Mouse (Mus musculus) midbrain, embryonic 14.5 days (tissue): ENCODE data around the gene A730061H03Rik. TPM values are rescaled to one million over a fixed set of nuclear protein-coding genes. Genes with fewer than 3 reads are reported as not detected.
A peak's percentile ranks its signal among the peaks of the same experiment; 100 is the strongest.

Experiments used
- ATAC-seq: fragments of 200-750 bp; cut with Nextera tagmentation; 2 replicates; pipeline ENCODE4 v1.8.0; 2017; ENCODE audit warnings: moderate number of reproducible peaks, moderate library complexity; ENCODE audit not compliant: low FRiP score, low TSS enrichment
- DNase-seq: peaks from one replicate; pipeline ENCODE4 v3.0.0-alpha.2; 2015
- H3K27ac ChIP-seq: fragments of 300-500 bp; sonication (generic); replicated peaks from 2 replicates; pipeline ENCODE4 v1.5.1; 2014; ENCODE audit warnings: mild to moderate bottlenecking, low read depth, low read length, moderate library complexity
- H3K27me3 ChIP-seq: fragments of 300-500 bp; sonication (generic); 2 replicates; pipeline ENCODE4 v1.6.1; 2014; ENCODE audit warnings: low read length, control low read depth, mixed read lengths; ENCODE audit not compliant: control insufficient read depth, insufficient read depth
- H3K36me3 ChIP-seq: fragments of 300-500 bp; sonication (generic); 2 replicates; pipeline ENCODE4 v1.6.1; 2014; ENCODE audit warnings: low read length, control low read depth; ENCODE audit not compliant: control insufficient read depth, insufficient read depth
- H3K4me1 ChIP-seq: fragments of 300-500 bp; sonication (generic); 2 replicates; pipeline ENCODE4 v1.6.1; 2014; ENCODE audit warnings: mild to moderate bottlenecking, antibody characterized with exemption, low read length, control low read depth; ENCODE audit not compliant: control insufficient read depth, insufficient read depth
- H3K4me2 ChIP-seq: fragments of 300-500 bp; sonication (generic); 2 replicates; pipeline ENCODE4 v1.6.1; 2014; ENCODE audit warnings: mild to moderate bottlenecking, low read length, moderate library complexity
- H3K4me3 ChIP-seq: fragments of 300-500 bp; sonication (generic); replicated peaks from 2 replicates; pipeline ENCODE4 v1.5.1; 2014; ENCODE audit warnings: low read depth, low read length
- H3K9ac ChIP-seq: fragments of 300-500 bp; sonication (generic); replicated peaks from 2 replicates; pipeline ENCODE4 v1.6.1; 2014; ENCODE audit warnings: mild to moderate bottlenecking, low read length, moderate library complexity
- H3K9me3 ChIP-seq: fragments of 300-500 bp; sonication (generic); 2 replicates; pipeline ENCODE4 v1.6.1; 2016; ENCODE audit warnings: low read length, control low read depth, mixed read lengths; ENCODE audit not compliant: control insufficient read depth
- WGBS: fragments of 180-500 bp; shearing (Covaris S2); extraction: QIAGEN DNeasy Blood & Tissue Kit; methylation state at CpG from one replicate; pipeline ENCODE4 v1.1.7; 2014; 5-methylcytosine and 5-hydroxymethylcytosine counted together
- polyA plus RNA-seq: library from polyadenylated mRNA; unstranded; fragments of >200 nt; fragmentation: Nextera tagmentation; extraction: Ambion mirVana; gene quantifications from 2 replicates; pipeline ENCODE4 v1.2.1, GENCODE M21; 2014

The A730061H03Rik gene
- polyA plus RNA-seq, 1 experiment from 2014 or later = 1.7 TPM

DNA sequence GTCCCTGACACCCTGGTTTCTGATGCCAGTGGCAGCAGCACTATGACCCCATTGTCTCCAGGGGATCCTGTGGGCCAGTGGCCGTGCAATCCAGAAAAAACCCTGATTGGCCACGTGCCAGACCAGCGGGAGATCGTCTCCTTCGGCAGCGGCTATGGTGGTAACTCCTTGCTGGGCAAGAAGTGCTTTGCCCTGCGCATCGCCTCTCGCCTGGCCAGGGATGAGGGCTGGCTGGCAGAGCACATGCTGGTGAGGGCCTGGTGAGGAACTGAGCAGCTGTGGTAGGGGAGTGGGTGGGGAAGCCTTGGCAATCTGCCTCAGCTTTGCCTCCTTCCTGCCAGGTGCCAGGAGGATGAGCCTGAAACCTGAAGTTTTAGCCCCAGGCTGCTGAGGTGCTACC, 15.9 kb downstream of the A730061H03Rik start:
- WGBS = 76% methylated on average over 9 of the region's 9 CpGs

DNA sequence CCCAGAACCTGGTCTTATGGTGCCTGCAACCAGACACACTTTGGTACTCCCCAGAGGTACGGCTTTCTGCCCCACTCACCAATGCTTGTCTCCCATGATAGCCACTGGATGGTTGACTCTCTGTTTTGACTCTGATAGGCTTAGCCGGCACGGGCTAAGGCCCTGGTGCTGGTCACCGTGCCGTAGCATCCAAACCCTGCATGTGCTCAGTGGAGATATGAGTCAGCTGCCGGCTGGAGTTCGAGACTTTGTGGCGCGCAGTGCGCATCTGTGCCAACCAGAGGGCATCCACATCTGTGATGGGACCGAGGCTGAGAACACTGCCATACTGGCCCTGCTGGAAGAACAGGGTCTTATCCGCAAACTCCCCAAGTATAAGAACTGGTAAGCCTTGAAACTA, 17.9 kb downstream of the A730061H03Rik start:
- H3K4me3 ChIP-seq = no peak overlapping the region
- H3K9me3 ChIP-seq = no peaks in the 10 kb centered on the region
- no peak overlapping the region for H3K4me2 ChIP-seq
- DNase-seq = no peak
- WGBS = 97% methylated on average over 12 of the region's 12 CpGs
- no peak overlapping the region for H3K27ac ChIP-seq
- peaks cover 18% of the 10 kb centered on the region for H3K4me1 ChIP-seq
- no peak overlapping the region for H3K9ac ChIP-seq
- peaks cover 19% of the 10 kb centered on the region for H3K36me3 ChIP-seq
- no peaks in the 10 kb centered on the region for H3K27me3 ChIP-seq
- ATAC-seq = no peak

More for the DNA sequence above, 15.9 kb downstream of the A730061H03Rik start:
- Histone ChIP-seq H3K4me1 (peaks cover 18% of the 10 kb centered on the region), H3K9me3 (no peaks in the 10 kb centered on the region), H3K27ac (no peak overlapping the region), H3K4me3 (no peak overlapping the region), H3K27me3 (no peaks in the 10 kb centered on the region), H3K4me2 (no peak overlapping the region), H3K36me3 (peaks cover 38% of the 10 kb centered on the region), H3K9ac (no peak overlapping the region)
- ATAC-seq = no peak
- no peak for DNase-seq

DNA sequence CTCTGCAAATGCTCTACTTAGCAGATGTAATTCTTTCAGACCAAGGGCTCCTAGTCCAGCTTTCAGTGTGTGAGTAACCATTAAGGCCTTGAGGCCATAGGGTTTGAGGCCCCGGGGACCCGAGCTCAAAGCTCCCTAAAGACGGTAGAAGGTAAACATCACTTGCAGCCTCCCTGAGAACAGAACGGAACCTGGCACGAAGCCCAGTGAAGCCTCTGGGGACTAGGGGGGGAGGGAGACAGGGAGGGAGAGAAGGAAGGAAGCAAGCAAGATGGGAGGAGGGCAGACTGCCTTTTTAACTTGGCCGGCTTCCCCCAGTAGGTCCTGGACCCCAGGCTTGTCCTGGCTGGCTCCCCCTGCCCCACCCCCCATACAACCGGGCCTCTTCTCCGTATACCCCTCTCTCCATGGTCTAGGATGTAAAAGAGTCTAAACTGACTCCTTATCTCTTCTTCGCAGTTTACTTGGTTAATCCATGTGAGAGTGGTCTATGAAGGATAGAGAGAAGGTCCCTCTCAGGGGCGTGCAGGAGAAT, 19.4 kb downstream of the A730061H03Rik start:
- peaks cover 18% of the 10 kb centered on the region for H3K4me1 ChIP-seq
- peak; percentile 84 for DNase-seq
- H3K9me3 ChIP-seq = no peaks in the 10 kb centered on the region
- H3K9ac ChIP-seq = peak overlapping the region; percentile 69
- no peaks in the 10 kb centered on the region for H3K27me3 ChIP-seq
- H3K4me3 ChIP-seq = peak overlapping the region; percentile 50
- peak; percentile 51 for ATAC-seq
- H3K4me2 ChIP-seq = peak overlapping the region; percentile 90
- whole genome bisulfite sequencing = 4% methylated on average over 10 of the region's 10 CpGs
- peak overlapping the region; percentile 91 for H3K27ac ChIP-seq
- H3K36me3 ChIP-seq = peaks cover 16% of the 10 kb centered on the region

DNA sequence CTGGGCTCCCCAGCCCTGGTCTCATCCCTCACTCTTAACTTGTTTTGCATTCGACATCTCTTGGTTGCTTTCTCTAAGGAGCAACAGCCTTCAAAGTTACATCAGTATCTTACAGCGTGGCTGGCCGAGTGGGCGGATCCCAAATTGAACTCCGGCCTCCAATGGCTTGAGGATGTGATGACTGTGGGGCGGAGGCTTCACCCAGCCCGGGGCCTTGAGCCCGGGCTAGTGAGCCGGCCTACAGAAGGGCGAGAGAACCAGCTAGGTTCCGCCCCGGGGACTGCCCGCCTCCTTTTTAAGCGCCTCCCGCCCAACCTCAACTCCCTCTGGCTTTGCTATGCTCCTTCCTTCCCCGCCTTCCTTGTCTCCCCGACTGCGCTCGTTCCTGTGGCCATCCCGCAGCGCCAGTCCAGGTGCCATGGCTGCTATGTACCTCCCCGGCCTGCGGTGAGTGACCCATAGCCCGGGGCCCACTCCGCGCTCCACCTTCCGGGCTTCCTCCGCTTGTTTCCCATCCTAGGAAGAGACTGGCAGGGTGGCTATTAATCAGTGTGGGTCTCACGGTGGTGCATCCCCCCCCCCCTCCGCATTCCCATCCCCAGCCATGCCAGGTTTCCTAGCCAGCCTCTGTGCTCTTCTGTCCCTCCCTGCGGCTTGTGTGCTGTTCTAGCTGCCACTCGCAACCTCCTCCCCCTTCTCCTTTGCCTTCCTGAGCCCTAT, 20.0 kb downstream of the A730061H03Rik start, which contains the start of gene Pck2:
TSS of gene Pck2 (plus strand) at position 200 of the 720 bp plus-strand sequence.
- H3K9me3 ChIP-seq = no peaks in the 10 kb centered on the region
- ATAC-seq = peak; percentile 74
- H3K4me1 ChIP-seq = peaks cover 18% of the 10 kb centered on the region
- H3K4me2 ChIP-seq = peak within 1 kb of the TSS; percentile 90
- under 1% methylated on average over 32 of the region's 32 CpGs for WGBS
- H3K36me3 ChIP-seq = peaks cover 13% of the 10 kb centered on the region
- peak; percentile 80 for DNase-seq
- H3K27me3 ChIP-seq = no peaks in the 10 kb centered on the region
- peak within 1 kb of the TSS; percentile 91 for H3K27ac ChIP-seq
- peak within 1 kb of the TSS; percentile 69 for H3K9ac ChIP-seq
- peak within 1 kb of the TSS; percentile 50 for H3K4me3 ChIP-seq

DNA sequence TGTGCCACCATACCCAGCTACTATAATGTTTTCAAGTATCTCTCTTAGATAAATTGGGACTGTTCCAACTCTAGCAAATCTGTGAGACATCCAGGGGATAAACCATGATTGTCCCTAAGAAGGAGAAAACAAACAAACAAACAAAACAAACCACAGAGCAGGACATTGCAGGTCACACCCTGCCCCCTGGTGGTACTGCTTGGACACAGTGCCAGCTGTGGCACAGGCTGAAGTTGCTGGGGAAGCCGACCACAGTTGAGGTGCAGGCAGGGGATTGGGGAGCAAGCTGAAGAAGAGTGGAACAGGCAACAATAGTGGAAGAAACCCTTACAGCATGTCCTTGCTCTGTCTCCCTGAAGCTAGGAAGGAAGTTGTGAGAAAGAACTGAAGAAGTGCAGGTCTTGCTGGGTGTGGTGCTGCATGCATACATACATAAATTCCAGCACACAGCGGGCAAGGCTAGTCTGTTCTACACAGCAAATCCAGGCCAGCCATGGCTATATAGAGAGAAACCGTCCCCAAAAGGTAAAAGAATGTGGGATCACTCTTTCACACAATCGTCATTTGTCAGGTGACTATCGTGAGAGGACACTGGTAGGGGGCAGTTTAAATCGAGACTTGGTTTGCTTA, 24.0 kb downstream of the A730061H03Rik start:
- Histone ChIP-seq H3K36me3 (no peaks in the 10 kb centered on the region), H3K4me1 (peaks cover 13% of the 10 kb centered on the region), H3K4me3 (no peak overlapping the region), H3K4me2 (no peak overlapping the region), H3K27me3 (no peaks in the 10 kb centered on the region), H3K9ac (no peak overlapping the region), H3K9me3 (no peaks in the 10 kb centered on the region), H3K27ac (no peak overlapping the region)
- 55% methylated on average over 6 of the region's 6 CpGs for WGBS
- ATAC-seq = no peak
- peak; percentile 68 for DNase-seq

DNA sequence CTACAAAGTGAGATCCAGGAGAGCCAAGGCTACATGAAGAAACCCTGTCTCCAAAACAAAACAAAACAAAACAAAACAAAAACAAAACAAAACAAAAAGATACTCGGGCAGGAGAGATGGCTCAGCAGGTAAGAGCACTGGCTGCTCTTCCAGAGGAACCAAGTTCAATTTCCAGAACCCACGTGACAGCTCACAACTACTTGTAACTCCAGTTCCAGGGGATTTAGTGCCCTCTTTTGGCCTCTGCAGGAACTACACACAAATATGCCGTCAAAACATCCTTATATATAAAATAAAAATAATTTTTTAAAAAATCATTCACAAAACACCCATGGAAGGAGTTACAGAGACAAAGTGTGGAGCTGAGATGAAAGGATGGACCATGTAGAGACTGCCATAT, 32.3 kb downstream of the A730061H03Rik start:
- no peak for ATAC-seq
- H3K4me1 ChIP-seq = no peaks in the 10 kb centered on the region
- no peaks in the 10 kb centered on the region for H3K36me3 ChIP-seq
- H3K9ac ChIP-seq = no peak overlapping the region
- H3K4me2 ChIP-seq = no peak overlapping the region
- no peak overlapping the region for H3K27ac ChIP-seq
- DNase-seq = peak; percentile 67
- no peak overlapping the region for H3K4me3 ChIP-seq
- H3K27me3 ChIP-seq = no peaks in the 10 kb centered on the region
- 16% methylated on average over 3 of the region's 3 CpGs for WGBS
- H3K9me3 ChIP-seq = no peaks in the 10 kb centered on the region

DNA sequence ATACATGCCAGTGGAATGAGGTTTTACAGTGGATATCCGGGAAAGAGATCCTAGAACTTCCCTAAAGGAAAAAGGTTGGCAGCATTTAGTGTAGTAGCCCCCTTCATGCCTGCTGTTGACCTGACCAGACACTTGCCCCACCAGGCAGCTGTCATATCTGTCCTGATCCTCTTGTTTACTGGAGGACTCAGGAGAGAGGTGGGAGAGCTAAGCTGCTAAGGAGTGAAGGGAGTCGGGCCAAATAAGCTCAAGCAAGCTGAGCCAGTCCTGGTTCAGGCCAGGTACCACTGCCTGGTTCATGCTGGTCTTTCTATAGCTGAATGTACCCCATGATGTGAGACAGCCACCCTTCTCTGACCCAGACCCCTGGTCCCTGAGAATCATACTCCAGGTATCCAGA, 33.5 kb downstream of the A730061H03Rik start:
- DNase-seq = no peak
- no peaks in the 10 kb centered on the region for H3K36me3 ChIP-seq
- H3K27ac ChIP-seq = no peak overlapping the region
- no peak overlapping the region for H3K4me3 ChIP-seq
- no peaks in the 10 kb centered on the region for H3K4me1 ChIP-seq
- H3K4me2 ChIP-seq = no peak overlapping the region
- no peaks in the 10 kb centered on the region for H3K27me3 ChIP-seq
- no peak for ATAC-seq
- no peak overlapping the region for H3K9ac ChIP-seq
- no peaks in the 10 kb centered on the region for H3K9me3 ChIP-seq
- 76% methylated on average over 2 of the region's 2 CpGs for WGBS

DNA sequence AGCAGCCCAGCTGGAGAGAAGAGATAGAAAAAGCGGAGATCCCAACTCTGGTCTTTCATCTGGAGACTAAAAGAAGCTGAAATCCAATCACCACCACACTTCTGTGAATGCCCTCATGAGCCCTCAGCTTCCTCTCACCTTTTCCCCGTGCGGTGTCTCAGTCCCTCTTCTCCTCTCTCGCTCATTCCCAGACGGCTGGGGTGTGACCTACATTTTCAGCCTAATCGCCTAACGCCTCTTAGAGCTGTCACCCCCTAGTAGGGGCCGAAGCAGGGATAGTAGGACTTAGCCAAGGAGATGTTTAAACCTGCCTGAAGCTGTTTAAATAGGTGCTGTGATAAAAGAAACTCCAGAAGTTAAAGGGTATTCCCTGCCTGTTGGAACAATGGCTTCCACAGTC, 35.4 kb downstream of the A730061H03Rik start, which contains the start of gene Nrl:
TSS of gene Nrl (minus strand) at position 197 of the 400 bp plus-strand sequence.
- Histone ChIP-seq H3K4me1 (peaks cover 3% of the 10 kb centered on the region; the same call in 1 of the 2 replicates), H3K36me3 (no peaks in the 10 kb centered on the region), H3K27me3 (no peaks in the 10 kb centered on the region), H3K9me3 (no peaks in the 10 kb centered on the region), H3K9ac (no peak within 1 kb of the TSS), H3K4me2 (no peak within 1 kb of the TSS), H3K27ac (no peak within 1 kb of the TSS), H3K4me3 (no peak within 1 kb of the TSS)
- WGBS = 47% methylated on average over 8 of the region's 8 CpGs
- DNase-seq = no peak
- no peak for ATAC-seq
